Mouse (Mus musculus) heart, embryonic 13.5 days (tissue): ENCODE data around the gene Cfl2. TPM values are rescaled to one million over a fixed set of nuclear protein-coding genes. Genes with fewer than 3 reads are reported as not detected.
A peak's percentile ranks its signal among the peaks of the same experiment; 100 is the strongest.

Experiments used
- ATAC-seq: fragments of 200-750 bp; cut with Nextera tagmentation; 2 replicates; pipeline ENCODE4 v1.8.0; 2017; ENCODE audit warnings: moderate TSS enrichment; ENCODE audit not compliant: insufficient number of reproducible peaks, low FRiP score, low TSS enrichment; ENCODE audit errors: extremely low read depth
- H3K27ac ChIP-seq: fragments of 300-500 bp; sonication (generic); replicated peaks from 2 replicates; pipeline ENCODE4 v1.5.1; 2015; ENCODE audit warnings: moderate library complexity, mild to moderate bottlenecking, inconsistent platforms
- H3K27me3 ChIP-seq: fragments of 300-500 bp; sonication (generic); replicated peaks from 2 replicates; pipeline ENCODE4 v1.6.1; 2015; ENCODE audit warnings: mild to moderate bottlenecking, inconsistent platforms
- H3K36me3 ChIP-seq: fragments of 300-500 bp; sonication (generic); 2 replicates; pipeline ENCODE4 v1.6.1; 2015; ENCODE audit warnings: mild to moderate bottlenecking, inconsistent platforms
- H3K4me1 ChIP-seq: fragments of 300-500 bp; sonication (generic); 2 replicates; pipeline ENCODE4 v1.6.1; 2015; ENCODE audit warnings: inconsistent platforms
- H3K4me2 ChIP-seq: fragments of 300-500 bp; sonication (generic); 2 replicates; pipeline ENCODE4 v1.6.1; 2015; ENCODE audit warnings: inconsistent platforms, mild to moderate bottlenecking, moderate library complexity
- H3K4me3 ChIP-seq: fragments of 300-500 bp; sonication (generic); 2 replicates; pipeline ENCODE4 v1.5.1; 2015; ENCODE audit warnings: moderate library complexity, mild to moderate bottlenecking, inconsistent platforms
- H3K9ac ChIP-seq: fragments of 300-500 bp; sonication (generic); 2 replicates; pipeline ENCODE4 v1.6.1; 2015; ENCODE audit warnings: inconsistent platforms, mild to moderate bottlenecking, moderate library complexity
- H3K9me3 ChIP-seq: fragments of 300-500 bp; sonication (generic); 2 replicates; pipeline ENCODE4 v1.6.1; 2016; ENCODE audit warnings: inconsistent platforms
- WGBS: fragments of 180-500 bp; shearing (Covaris S2); methylation state at CpG from one replicate; pipeline ENCODE4 v1.1.7; 2015; ENCODE audit warnings: mixed read lengths; 5-methylcytosine and 5-hydroxymethylcytosine counted together
- polyA plus RNA-seq: library from polyadenylated mRNA; unstranded; fragments of >200 nt; fragmentation: Nextera tagmentation; extraction: Ambion mirVana; gene quantifications from 2 replicates; pipeline ENCODE4 v1.2.1, GENCODE M21; 2015

The Cfl2 gene
- polyA plus RNA-seq, 1 experiment from 2014 or later = 416 TPM

- Histone ChIP-seq H3K27ac (no peak overlapping the region), H3K36me3 (no peaks in the 10 kb centered on the region), H3K9ac (no peak overlapping the region), H3K4me1 (peaks cover 12% of the 10 kb centered on the region), H3K4me2 (no peak overlapping the region), H3K4me3 (no peak overlapping the region), H3K9me3 (0 out of 2 replicates have a peak, but pooled peaks cover 4% of the 10 kb centered on the region), H3K27me3 (no peaks in the 10 kb centered on the region)
- 45% methylated on average over 5 of the region's 5 CpGs for WGBS
- no peak for ATAC-seq
These were observed 32.8 kb downstream of the Cfl2 start for GRCm38 (mm10) chr12:54829876-54830275.

- Histone ChIP-seq H3K4me3 (no peak overlapping the region), H3K4me1 (peaks cover 13% of the 10 kb centered on the region), H3K27ac (no peak overlapping the region), H3K36me3 (no peaks in the 10 kb centered on the region), H3K4me2 (no peak overlapping the region), H3K9me3 (0 out of 2 replicates have a peak, but pooled peaks cover 4% of the 10 kb centered on the region), H3K9ac (no peak overlapping the region), H3K27me3 (no peaks in the 10 kb centered on the region)
- no peak for ATAC-seq
- WGBS = 64% methylated on average over 1 of the region's 1 CpGs
These were observed 34.6 kb downstream of the Cfl2 start for GRCm38 (mm10) chr12:54828043-54828442.

GRCm38 (mm10) chr12:54825202-54825601 is 37.5 kb downstream of the Cfl2 start:
- H3K9me3 ChIP-seq = 0 out of 2 replicates have a peak, but pooled peaks cover 4% of the 10 kb centered on the region
- no peak overlapping the region for H3K4me3 ChIP-seq
- H3K4me1 ChIP-seq = peaks cover 18% of the 10 kb centered on the region
- H3K27ac ChIP-seq = no peak overlapping the region
- no peak overlapping the region for H3K9ac ChIP-seq
- no peak overlapping the region for H3K4me2 ChIP-seq
- no peaks in the 10 kb centered on the region for H3K36me3 ChIP-seq
- H3K27me3 ChIP-seq = no peaks in the 10 kb centered on the region
- ATAC-seq = no peak
- WGBS = 91% methylated on average over 3 of the region's 3 CpGs

GRCm38 (mm10) chr12:54822836-54823426 is 39.7 kb downstream of the Cfl2 start:
- ATAC-seq = no peak
- WGBS = 61% methylated on average over 4 of the region's 4 CpGs
- H3K27ac ChIP-seq = no peak overlapping the region

GRCm38 (mm10) chr12:54820684-54821161 is 42.0 kb downstream of the Cfl2 start:
- 60% methylated on average over 2 of the region's 2 CpGs for WGBS
- 0 out of 2 replicates have a peak, but pooled peaks cover 4% of the 10 kb centered on the region for H3K9me3 ChIP-seq
- H3K27ac ChIP-seq = no peak overlapping the region
- no peak overlapping the region for H3K4me2 ChIP-seq
- no peaks in the 10 kb centered on the region for H3K36me3 ChIP-seq
- H3K9ac ChIP-seq = no peak overlapping the region
- peaks cover 29% of the 10 kb centered on the region for H3K4me1 ChIP-seq
- H3K27me3 ChIP-seq = no peaks in the 10 kb centered on the region
- H3K4me3 ChIP-seq = no peak overlapping the region
- no peak for ATAC-seq

More at GRCm38 (mm10) chr12:54822836-54823426, 39.7 kb downstream of the Cfl2 start:
- Histone ChIP-seq H3K36me3 (no peaks in the 10 kb centered on the region), H3K4me2 (no peak overlapping the region), H3K27me3 (no peaks in the 10 kb centered on the region), H3K4me1 (peaks cover 29% of the 10 kb centered on the region), H3K9ac (no peak overlapping the region), H3K4me3 (no peak overlapping the region), H3K9me3 (0 out of 2 replicates have a peak, but pooled peaks cover 4% of the 10 kb centered on the region)

GRCm38 (mm10) chr12:54819181-54819935 is 43.3 kb downstream of the Cfl2 start:
- ATAC-seq = no peak
- Histone ChIP-seq H3K36me3 (no peaks in the 10 kb centered on the region), H3K9me3 (no peaks in the 10 kb centered on the region), H3K4me1 (peaks cover 29% of the 10 kb centered on the region), H3K9ac (0 out of 2 replicates have a peak overlapping the region, but pooled peaks have one; percentile 24), H3K4me2 (no peak overlapping the region), H3K27ac (peak overlapping the region; percentile 58), H3K4me3 (no peak overlapping the region), H3K27me3 (no peaks in the 10 kb centered on the region)
- 31% methylated on average over 6 of the region's 6 CpGs for WGBS

GRCm38 (mm10) chr12:54810142-54810541 is 52.5 kb downstream of the Cfl2 start:
- Histone ChIP-seq H3K9ac (no peak overlapping the region), H3K4me3 (no peak overlapping the region), H3K27ac (no peak overlapping the region), H3K36me3 (no peaks in the 10 kb centered on the region), H3K4me2 (no peak overlapping the region), H3K9me3 (no peaks in the 10 kb centered on the region), H3K4me1 (peaks cover 6% of the 10 kb centered on the region; the same call in 1 of the 2 replicates), H3K27me3 (no peaks in the 10 kb centered on the region)
- ATAC-seq = no peak
- WGBS = 64% methylated on average over 2 of the region's 2 CpGs

Other genes starting within 250 kb of the Cfl2 start
- 125 and 133 TPM in 2 replicates for gene Sptssa, start 206.3 kb downstream of the Cfl2 start, polyA plus RNA-seq
- gene Eapp, start 167.0 kb downstream of the Cfl2 start, polyA plus RNA-seq = 45.5 and 49.4 TPM in 2 replicates
- 106 and 110 TPM in 2 replicates for gene Snx6, start 67.2 kb downstream of the Cfl2 start, polyA plus RNA-seq
- gene Gm20403, start 123.7 kb upstream of the Cfl2 start, polyA plus RNA-seq = not detected in 2 replicates
- 12.8 and 15.8 TPM in 2 replicates for gene Baz1a, start 151.5 kb upstream of the Cfl2 start, polyA plus RNA-seq
- gene 2700097O09Rik, start 217.2 kb upstream of the Cfl2 start, polyA plus RNA-seq = 25.3 and 30.6 TPM in 2 replicates
- gene Srp54a, start 217.4 kb upstream of the Cfl2 start, polyA plus RNA-seq = 101 and 132 TPM in 2 replicates